Mouse (Mus musculus) liver, postnatal 0 days (tissue): ENCODE measurements around the gene Gm20509. TPM values are rescaled to one million over a fixed set of nuclear protein-coding genes. Genes with fewer than 3 reads are reported as not detected.

Source experiments
- ATAC-seq: fragments of 200-750 bp; cut with Nextera tagmentation; 2 replicates; pipeline ENCODE4 v1.8.0; 2017; ENCODE audit warnings: mild to moderate bottlenecking, moderate library complexity
- DNase-seq: peaks from one replicate; pipeline ENCODE4 v3.0.0-alpha.2; 2016
- H3K27ac ChIP-seq: fragments of 300-500 bp; sonication (generic); 2 replicates; pipeline ENCODE4 v1.5.1; 2014; ENCODE audit warnings: antibody characterized with exemption, moderate library complexity, mild to moderate bottlenecking, low read depth
- H3K27me3 ChIP-seq: fragments of 300-500 bp; sonication (generic); 2 replicates; pipeline ENCODE4 v1.6.1; 2014; ENCODE audit warnings: low read length, control low read depth, mixed read lengths; ENCODE audit not compliant: insufficient read depth
- H3K36me3 ChIP-seq: fragments of 300-500 bp; sonication (generic); replicated peaks from 2 replicates; pipeline ENCODE4 v1.6.1; 2014; ENCODE audit warnings: mild to moderate bottlenecking, control low read depth, low read length, moderate library complexity, mixed read lengths; ENCODE audit not compliant: insufficient read depth
- H3K4me1 ChIP-seq: fragments of 300-500 bp; sonication (generic); 2 replicates; pipeline ENCODE4 v1.6.1; 2014; ENCODE audit warnings: antibody characterized with exemption, mild to moderate bottlenecking, control low read depth; ENCODE audit not compliant: insufficient read depth
- H3K4me2 ChIP-seq: fragments of 300-500 bp; sonication (generic); 2 replicates; pipeline ENCODE4 v1.6.1; 2014; ENCODE audit warnings: low read depth, mild to moderate bottlenecking, low read length, moderate library complexity, mixed read lengths
- H3K4me3 ChIP-seq: fragments of 300-500 bp; sonication (generic); 2 replicates; pipeline ENCODE4 v1.5.1; 2014; ENCODE audit warnings: low read depth, low read length
- H3K9ac ChIP-seq: fragments of 300-500 bp; sonication (generic); replicated peaks from 2 replicates; pipeline ENCODE4 v1.6.1; 2014; ENCODE audit warnings: mild to moderate bottlenecking, moderate library complexity
- H3K9me3 ChIP-seq: fragments of 300-500 bp; sonication (generic); 2 replicates; pipeline ENCODE4 v1.6.1; 2016; ENCODE audit warnings: mild to moderate bottlenecking, control low read depth, low read length, mixed read lengths
- CTCF ChIP-seq: sonication (generic); IDR thresholded peaks from 2 replicates; pipeline ENCODE4 v1.5.1; 2016; ENCODE audit warnings: antibody characterized with exemption, low read depth
- EP300 ChIP-seq: IDR thresholded peaks from 2 replicates; pipeline ENCODE4 v1.6.1; 2016; ENCODE audit warnings: antibody characterized with exemption, low read depth, mild to moderate bottlenecking
- WGBS: fragments of 180-500 bp; shearing (Covaris S2); extraction: QIAGEN DNeasy Blood & Tissue Kit; methylation state at CpG from one replicate; pipeline ENCODE4 v1.1.7; 2014; ENCODE audit not compliant: insufficient replicate concordance; 5-methylcytosine and 5-hydroxymethylcytosine counted together
- polyA plus RNA-seq: library from polyadenylated mRNA; unstranded; fragments of >200 nt; fragmentation: Nextera tagmentation; extraction: Ambion mirVana; gene quantifications from 2 replicates; pipeline ENCODE4 v1.2.1, GENCODE M21; 2015

Gm20509 gene
- polyA plus RNA-seq, 1 experiment from 2014 or later: not detected

DNA sequence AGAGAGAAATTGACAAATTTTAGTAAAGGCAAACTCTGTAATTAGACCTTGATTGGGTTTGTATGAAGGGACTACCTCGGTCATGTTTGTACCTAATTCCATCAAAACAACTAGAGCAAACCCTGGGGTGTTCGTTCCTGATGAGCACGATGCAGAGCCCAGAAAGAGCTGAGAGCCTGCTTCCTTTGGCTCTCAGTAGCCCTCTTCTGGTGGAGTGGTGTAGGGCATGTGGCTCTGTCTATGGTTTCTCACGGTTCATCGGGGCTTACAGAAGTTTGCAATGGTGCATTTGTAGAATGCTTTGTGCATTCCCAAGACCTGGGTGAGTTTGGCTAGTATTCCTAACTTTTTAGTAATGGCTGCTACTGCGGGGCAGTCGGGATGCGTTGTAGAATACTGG, 19.5 kb downstream of the Gm20509 start:
- Histone ChIP-seq H3K9ac (no peak overlapping the region), H3K9me3 (no peaks in the 10 kb centered on the region), H3K4me3 (no peak overlapping the region), H3K27me3 (no peaks in the 10 kb centered on the region), H3K36me3 (peaks cover 61% of the 10 kb centered on the region), H3K4me2 (no peak overlapping the region), H3K4me1 (peaks cover 3% of the 10 kb centered on the region; the same call in 1 of the 2 replicates), H3K27ac (no peak overlapping the region)
- TF ChIP-seq EP300 (no peak), CTCF (peak; percentile 60)
- peak; percentile 31 for DNase-seq
- ATAC-seq: no peak; the same call in 1 of the 2 replicates
- 64% methylated on average over 8 of the region's 8 CpGs for WGBS

DNA sequence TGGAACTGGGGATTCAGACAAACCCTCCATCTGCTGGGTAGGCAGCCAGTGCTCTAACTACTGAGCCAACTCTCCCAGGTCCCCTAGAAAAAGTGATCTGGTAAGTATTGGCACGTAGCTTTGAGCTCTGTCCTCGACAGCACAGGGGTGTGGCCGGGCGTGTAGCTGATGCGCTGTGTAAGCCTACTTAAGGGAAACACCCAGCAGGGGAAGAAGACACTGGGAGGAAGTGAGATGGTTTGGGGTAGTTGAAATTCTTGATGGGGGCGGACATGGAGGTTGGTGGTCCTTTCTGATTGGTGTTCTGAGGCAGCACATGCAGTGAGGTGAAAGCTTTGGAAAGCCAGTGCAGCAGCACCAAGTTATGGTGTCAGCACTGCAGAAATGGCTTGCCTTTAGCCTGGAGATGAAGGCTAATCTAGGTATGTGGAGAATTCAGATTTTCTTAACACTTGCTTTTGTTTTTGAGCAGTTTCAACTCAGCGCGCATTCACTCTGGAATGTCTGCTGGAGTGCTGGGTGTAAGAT, 22.8 kb downstream of the Gm20509 start:
- Histone ChIP-seq H3K4me2 (no peak overlapping the region), H3K9me3 (no peaks in the 10 kb centered on the region), H3K36me3 (peaks cover 61% of the 10 kb centered on the region), H3K9ac (no peak overlapping the region), H3K4me1 (peaks cover 3% of the 10 kb centered on the region; the same call in 1 of the 2 replicates), H3K4me3 (no peak overlapping the region), H3K27me3 (no peaks in the 10 kb centered on the region), H3K27ac (peak overlapping the region; percentile 49)
- no peak for ATAC-seq
- peak; percentile 23 for DNase-seq
- 63% methylated on average over 8 of the region's 8 CpGs for WGBS
- TF ChIP-seq CTCF (no peak), EP300 (no peak)

DNA sequence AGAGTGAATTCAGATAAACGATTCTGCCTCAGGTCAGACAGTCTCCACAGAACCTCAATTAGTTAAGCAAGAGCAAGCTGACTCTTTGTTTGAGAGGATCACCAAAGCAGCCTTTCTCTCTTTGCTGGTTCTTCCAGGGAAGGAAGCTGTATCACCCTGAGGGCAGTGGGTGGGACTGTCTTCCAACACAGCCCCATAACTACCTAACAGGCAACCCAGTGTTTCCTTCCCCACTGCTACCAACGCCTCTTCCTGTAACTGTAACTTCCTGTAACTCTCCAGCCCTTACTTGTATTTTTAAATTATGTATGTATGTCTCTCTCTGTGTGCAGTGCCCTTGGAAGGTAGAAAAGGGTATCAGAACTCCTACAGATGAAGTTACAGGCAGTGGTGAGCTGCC, 25.2 kb downstream of the Gm20509 start:
- TF ChIP-seq EP300 (no peak), CTCF (no peak)
- H3K27ac ChIP-seq: peak overlapping the region; percentile 48
- H3K9me3 ChIP-seq: no peaks in the 10 kb centered on the region
- ATAC-seq (no peak), DNase-seq (no peak)
- H3K4me1 ChIP-seq: peaks cover 3% of the 10 kb centered on the region; the same call in 1 of the 2 replicates
- no peak overlapping the region for H3K4me2 ChIP-seq
- H3K4me3 ChIP-seq: no peak overlapping the region
- no peaks in the 10 kb centered on the region for H3K27me3 ChIP-seq
- H3K9ac ChIP-seq: no peak overlapping the region
- WGBS: 59% methylated on average over 2 of the region's 2 CpGs
- H3K36me3 ChIP-seq: peaks cover 44% of the 10 kb centered on the region

DNA sequence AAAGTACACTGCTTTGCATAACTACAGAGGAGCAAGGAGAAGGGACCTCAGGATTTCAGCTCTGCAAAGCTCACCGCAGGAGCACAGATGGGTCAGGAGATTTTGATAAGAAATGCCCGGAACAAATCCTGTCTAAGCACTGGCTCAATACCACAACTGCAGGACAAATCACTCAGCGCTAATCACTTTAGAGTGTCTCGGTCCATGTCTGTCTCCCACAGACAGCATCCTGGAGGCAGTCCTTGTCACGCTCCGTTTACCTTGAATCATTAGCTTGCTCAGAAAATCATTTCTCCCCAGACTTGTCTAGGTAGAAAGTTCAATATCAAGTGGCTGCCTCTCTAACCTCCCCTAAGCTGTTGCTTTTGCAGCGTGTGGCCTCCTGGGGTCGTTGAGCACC, 27.6 kb downstream of the Gm20509 start:
- Histone ChIP-seq H3K36me3 (peaks cover 29% of the 10 kb centered on the region), H3K27ac (no peak overlapping the region), H3K27me3 (no peaks in the 10 kb centered on the region), H3K4me1 (peaks cover 3% of the 10 kb centered on the region; the same call in 1 of the 2 replicates), H3K4me3 (no peak overlapping the region), H3K9me3 (no peaks in the 10 kb centered on the region), H3K9ac (no peak overlapping the region), H3K4me2 (no peak overlapping the region; the same call in 1 of the 2 replicates)
- DNase-seq (no peak), ATAC-seq (no peak)
- TF ChIP-seq EP300 (no peak), CTCF (no peak)
- 85% methylated on average over 8 of the region's 8 CpGs for WGBS

DNA sequence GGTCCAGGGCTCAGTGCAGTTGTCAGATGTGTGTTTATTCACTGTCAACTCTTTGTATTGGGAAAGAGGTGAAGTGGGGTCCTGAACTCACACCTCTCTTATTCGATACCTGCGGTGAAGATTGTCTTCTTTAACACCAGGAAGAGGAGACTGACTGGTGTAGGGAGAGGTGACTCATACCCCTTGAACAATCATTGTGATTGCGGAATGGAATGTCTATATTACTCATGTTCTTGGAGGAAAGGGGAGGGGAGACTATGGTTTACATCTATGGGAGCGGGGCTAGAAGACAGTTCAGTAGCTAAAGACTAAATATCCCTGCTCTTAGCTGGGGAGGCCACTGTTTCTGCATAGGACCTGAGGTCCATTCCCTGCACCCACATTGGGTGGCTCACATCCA, 28.3 kb downstream of the Gm20509 start:
- Histone ChIP-seq H3K4me2 (0 out of 2 replicates have a peak overlapping the region, but pooled peaks have one; percentile 26), H3K36me3 (peaks cover 22% of the 10 kb centered on the region), H3K27me3 (no peaks in the 10 kb centered on the region), H3K9me3 (no peaks in the 10 kb centered on the region), H3K27ac (no peak overlapping the region), H3K4me3 (no peak overlapping the region), H3K4me1 (peaks cover 3% of the 10 kb centered on the region; the same call in 1 of the 2 replicates), H3K9ac (no peak overlapping the region)
- ATAC-seq (no peak), DNase-seq (no peak)
- TF ChIP-seq CTCF: no peak
- TF ChIP-seq EP300: no peak
- 85% methylated on average over 4 of the region's 4 CpGs for WGBS

DNA sequence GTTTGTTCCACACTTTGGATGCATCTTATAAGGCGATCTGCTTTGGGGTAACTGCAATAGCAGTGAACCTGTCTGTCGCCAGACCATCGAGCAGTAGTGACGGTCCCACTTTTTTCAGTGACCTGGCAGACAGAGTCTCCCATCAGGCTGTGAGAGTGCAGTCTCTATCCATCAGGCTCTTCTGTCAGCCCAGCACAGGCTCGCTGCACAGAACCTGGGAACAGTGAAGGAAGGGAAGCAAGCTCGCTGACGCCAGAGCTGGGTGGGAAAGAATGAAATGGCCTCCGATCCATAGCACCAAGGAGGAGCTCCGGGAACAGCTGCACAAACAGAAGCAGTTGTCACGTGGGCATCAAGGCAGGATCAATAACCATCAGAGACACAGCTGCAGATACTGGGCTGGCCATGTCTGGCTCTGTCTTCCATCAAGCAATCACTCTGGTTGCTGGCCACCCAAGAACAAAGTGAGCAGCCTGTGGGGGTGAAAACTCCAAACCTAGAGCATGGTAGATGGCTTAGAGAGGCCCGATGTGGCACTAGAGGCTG, 35.1 kb downstream of the Gm20509 start:
- no peak overlapping the region for H3K27ac ChIP-seq
- no peak for DNase-seq
- no peaks in the 10 kb centered on the region for H3K4me1 ChIP-seq
- no peaks in the 10 kb centered on the region for H3K36me3 ChIP-seq
- TF ChIP-seq CTCF: no peak
- no peak for TF ChIP-seq EP300
- H3K9me3 ChIP-seq: no peaks in the 10 kb centered on the region
- H3K9ac ChIP-seq: no peak overlapping the region
- no peaks in the 10 kb centered on the region for H3K27me3 ChIP-seq
- WGBS: 56% methylated on average over 11 of the region's 11 CpGs
- H3K4me2 ChIP-seq: no peak overlapping the region
- no peak overlapping the region for H3K4me3 ChIP-seq
- ATAC-seq: no peak
